Mouse (Mus musculus) gastrocnemius, postnatal 4 days (tissue): ENCODE results near the gene Gm20388. TPM values are rescaled to one million over a fixed set of nuclear protein-coding genes. Genes with fewer than 3 reads are reported as not detected.

Experiments used
- DNase-seq, 2 experiments: peaks; one replicate each; pipeline ENCODE4 v3.0.0; 2021 to 2022; ENCODE audit warnings: low spot score in 2 of 2, mixed read lengths in 2 of 2
- total RNA-seq, 2 experiments: library from RNA; stranded (reverse); gene quantifications; 2 replicates each; pipeline ENCODE4 v1.2.3; 2021

The Gm20388 gene
- total RNA-seq, 2 experiments from 2014 or later: 12.8 to 22.8 TPM

- DNase-seq: peak; percentile 43 to 44
These were observed 723.7 kb downstream of the Gm20388 start for GRCm38 (mm10) chr8:120634329-120634839.

- DNase-seq: no peak
These were observed 730.6 kb downstream of the Gm20388 start for GRCm38 (mm10) chr8:120641245-120641644.

GRCm38 (mm10) chr8:120642031-120642662 lies 731.5 kb downstream of the Gm20388 start:
- DNase-seq: no peak

GRCm38 (mm10) chr8:120644663-120645062 lies 734.0 kb downstream of the Gm20388 start:
- peak in 1 of 2 experiments; percentile 61 for DNase-seq

- DNase-seq: no peak
These were observed 736.9 kb downstream of the Gm20388 start, which contains the start of gene 1190005I06Rik for GRCm38 (mm10) chr8:120647532-120647931. TSS of gene 1190005I06Rik (minus strand) at chr8:120647632.

- DNase-seq: no peak
These were observed 745.8 kb downstream of the Gm20388 start for GRCm38 (mm10) chr8:120656322-120657052.

- DNase-seq: no peak
These were observed 746.8 kb downstream of the Gm20388 start for GRCm38 (mm10) chr8:120657415-120657814.

GRCm38 (mm10) chr8:120664566-120664965 lies 753.9 kb downstream of the Gm20388 start:
- DNase-seq: no peak

GRCm38 (mm10) chr8:120665726-120666455 lies 755.2 kb downstream of the Gm20388 start:
- no peak for DNase-seq

- no peak for DNase-seq
These were observed 756.3 kb downstream of the Gm20388 start for GRCm38 (mm10) chr8:120666807-120667470.

GRCm38 (mm10) chr8:120667561-120668373 lies 757.1 kb downstream of the Gm20388 start, which contains the start of the genes Gm27021 and Cox4i1:
TSS of gene Gm27021 (minus strand) at chr8:120668079.
TSS of gene Cox4i1 (plus strand) at chr8:120668222.
- peak; percentile 90 to 94 for DNase-seq

- peak; percentile 47 for DNase-seq
These were observed 757.8 kb downstream of the Gm20388 start, which contains the start of gene Emc8 for GRCm38 (mm10) chr8:120668374-120668905. TSS of gene Emc8 (minus strand) at chr8:120668573.

- DNase-seq: no peak
These were observed 761.1 kb downstream of the Gm20388 start for GRCm38 (mm10) chr8:120671775-120672174.

GRCm38 (mm10) chr8:120672626-120673229 lies 762.1 kb downstream of the Gm20388 start:
- no peak for DNase-seq

- DNase-seq: no peak
These were observed 762.7 kb downstream of the Gm20388 start for GRCm38 (mm10) chr8:120673298-120673697.

- DNase-seq: no peak
These were observed 765.1 kb downstream of the Gm20388 start for GRCm38 (mm10) chr8:120675718-120676117.

GRCm38 (mm10) chr8:120678447-120678846 lies 767.8 kb downstream of the Gm20388 start:
- DNase-seq: peak; percentile 86 to 88

- DNase-seq: no peak
These were observed 769.2 kb downstream of the Gm20388 start for GRCm38 (mm10) chr8:120679629-120680387.
